Mouse (Mus musculus) left cerebral cortex, adult 6 months (tissue): ENCODE data around the gene Bmpr1a. TPM values are rescaled to one million over a fixed set of nuclear protein-coding genes. Genes with fewer than 3 reads are reported as not detected.

Experiments
- long read RNA-seq, 2 experiments: library from polyadenylated mRNA; unstranded; transcript quantifications; one replicate each; pipeline ENCODE4 v2.0.0; 2019 to 2020
- polyA plus RNA-seq: library from polyadenylated mRNA; unstranded; fragments of <200 nt; fragmentation: Nextera tagmentation; gene quantifications from 2 replicates; pipeline ENCODE4 v1.2.3, GENCODE M21; 2021

Bmpr1a gene
- polyA plus RNA-seq = 5.0 and 8.2 TPM in 2 replicates
- long read RNA-seq, experiment 1, full-length matches to known transcripts = 5 of 30 reads
- long read RNA-seq, experiment 1, partial matches to known transcripts = 7 of 30 reads
- long read RNA-seq, experiment 1, other reads (novel, unspliced or antisense) = 18 of 30 reads
- long read RNA-seq, experiment 2, partial matches to known transcripts = 6 of 16 reads
- long read RNA-seq, experiment 2, other reads (novel, unspliced or antisense) = 10 of 16 reads

GRCm38 (mm10) chr14:34503325-34503647, at the start of gene Bmpr1a:
Bmpr1a (minus strand) TSS chr14:34503341.

GRCm38 (mm10) chr14:34522701-34523100, 19.6 kb upstream of the Bmpr1a start, which contains the start of gene 9230112D13Rik:
9230112D13Rik (minus strand) TSS chr14:34522801.

GRCm38 (mm10) chr14:34375415-34375904, 127.7 kb downstream of the Bmpr1a start, which contains the start of gene Mmrn2:
Mmrn2 (plus strand) TSS chr14:34375465.

GRCm38 (mm10) chr14:34374577-34374976, 128.6 kb downstream of the Bmpr1a start, which contains the start of gene Sncg:
Sncg (minus strand) TSS chr14:34374789.

Other genes with a start within 250 kb of the Bmpr1a start
- gene Shld2, start 192.8 kb downstream of the Bmpr1a start, polyA plus RNA-seq = 5.1 and 8.6 TPM in 2 replicates
- 55.7 and 67.9 TPM in 2 replicates for gene Glud1, start 192.6 kb downstream of the Bmpr1a start, polyA plus RNA-seq
- gene Fam25c, start 147.9 kb downstream of the Bmpr1a start, polyA plus RNA-seq = 0.50 TPM in 1 of 2 replicates, not detected in the other
- 3.8 and 5.9 TPM in 2 replicates for gene Sncg, start 128.6 kb downstream of the Bmpr1a start, polyA plus RNA-seq
- gene Mmrn2, start 127.9 kb downstream of the Bmpr1a start, polyA plus RNA-seq = 1.1 and 1.2 TPM in 2 replicates
- not detected in 2 replicates for gene 9230112D13Rik, start 19.5 kb upstream of the Bmpr1a start, polyA plus RNA-seq
- gene Ldb3, start 85.3 kb upstream of the Bmpr1a start, polyA plus RNA-seq = 1.5 and 2.3 TPM in 2 replicates
- gene Opn4, start 96.8 kb upstream of the Bmpr1a start, polyA plus RNA-seq = 0.21 and 0.28 TPM in 2 replicates
- gene Wapl, start 170.6 kb upstream of the Bmpr1a start, polyA plus RNA-seq = 7.4 and 10.8 TPM in 2 replicates